Mouse (Mus musculus): Measurements from ENCODE around the gene Dpf3.

The Dpf3 gene

DNA sequence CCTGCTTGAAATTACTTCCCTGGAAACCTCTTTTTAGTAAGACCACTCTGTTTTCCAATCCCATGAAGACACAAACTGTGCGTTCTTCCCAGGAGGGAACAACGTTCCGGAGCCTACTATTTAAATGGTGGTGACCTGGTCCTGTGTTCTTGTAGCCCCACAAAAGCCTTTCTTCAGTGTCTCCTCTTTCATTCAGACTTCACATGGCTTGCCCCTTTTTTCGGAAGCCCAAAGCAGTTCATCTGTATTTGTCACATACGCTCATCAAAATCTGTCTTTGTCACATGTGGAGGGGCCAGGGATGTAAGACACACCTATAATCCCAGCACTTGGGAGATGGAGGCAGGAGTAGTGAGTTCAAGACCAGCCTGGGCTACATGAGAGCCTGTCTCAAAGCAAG, 73.8 kb downstream of the Dpf3 start:
- DNase-seq (ENCODE audit: low read depth, low spot score), result no peak

DNA sequence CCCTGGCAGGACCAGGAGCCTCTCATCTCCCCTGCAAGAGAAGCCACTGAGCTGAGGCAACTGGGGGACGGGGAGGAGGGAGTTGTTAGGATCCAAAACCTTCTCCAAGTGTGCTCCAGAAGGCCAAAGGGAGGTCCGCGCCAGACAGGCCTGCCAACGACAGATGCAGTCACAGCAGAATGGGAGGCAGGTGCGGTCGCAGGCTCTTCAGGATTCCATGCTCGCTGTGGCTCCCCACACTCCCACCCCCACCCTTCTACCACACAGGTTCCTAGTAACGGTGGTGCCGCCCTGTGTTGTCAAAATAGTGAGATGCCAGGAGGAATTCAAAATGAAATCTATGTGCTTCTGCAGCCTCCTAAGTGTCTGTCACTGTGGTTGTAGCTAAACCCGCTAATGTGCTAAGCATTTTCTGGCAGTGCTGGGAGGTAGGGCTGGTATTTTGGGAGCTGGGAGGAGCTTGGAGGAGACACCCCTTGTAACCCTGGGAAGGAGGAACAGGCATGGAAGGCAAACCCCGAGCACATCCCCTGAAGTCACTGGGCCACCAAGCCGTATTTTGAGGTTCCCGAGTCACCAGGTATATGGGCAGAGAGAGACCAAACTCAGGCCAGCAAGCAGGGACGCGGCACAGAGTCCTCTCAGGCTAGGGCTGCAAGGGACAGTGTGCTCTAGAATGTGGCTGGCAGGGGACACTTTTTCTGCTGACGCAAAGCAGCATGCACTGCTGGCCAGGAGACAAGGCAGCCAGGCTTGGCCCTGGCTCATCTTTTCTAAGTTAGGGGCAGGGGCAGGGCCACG, 75.6 kb downstream of the Dpf3 start:
- no peak for DNase-seq (ENCODE audit: low read depth, low spot score)

DNA sequence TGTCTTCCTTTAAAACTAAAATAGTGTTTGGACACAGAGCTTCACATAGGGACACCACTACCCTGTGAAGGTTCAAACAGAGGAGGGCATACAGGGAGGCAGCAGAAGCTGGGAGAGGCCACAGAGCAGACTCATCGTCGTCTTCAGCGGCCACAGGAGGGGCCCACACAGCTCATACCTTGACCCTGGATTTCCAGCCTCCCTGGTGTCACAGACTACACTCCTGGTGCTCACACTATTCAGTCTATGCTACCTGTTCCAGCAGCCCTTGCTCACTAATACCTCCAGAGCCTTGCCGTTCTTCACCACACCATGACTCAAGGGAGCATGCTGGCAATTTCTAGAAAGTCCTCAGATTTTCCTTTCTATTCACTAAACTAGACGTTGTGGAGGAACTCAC, 76.5 kb downstream of the Dpf3 start:
- no peak for DNase-seq (ENCODE audit: low read depth, low spot score)

DNA sequence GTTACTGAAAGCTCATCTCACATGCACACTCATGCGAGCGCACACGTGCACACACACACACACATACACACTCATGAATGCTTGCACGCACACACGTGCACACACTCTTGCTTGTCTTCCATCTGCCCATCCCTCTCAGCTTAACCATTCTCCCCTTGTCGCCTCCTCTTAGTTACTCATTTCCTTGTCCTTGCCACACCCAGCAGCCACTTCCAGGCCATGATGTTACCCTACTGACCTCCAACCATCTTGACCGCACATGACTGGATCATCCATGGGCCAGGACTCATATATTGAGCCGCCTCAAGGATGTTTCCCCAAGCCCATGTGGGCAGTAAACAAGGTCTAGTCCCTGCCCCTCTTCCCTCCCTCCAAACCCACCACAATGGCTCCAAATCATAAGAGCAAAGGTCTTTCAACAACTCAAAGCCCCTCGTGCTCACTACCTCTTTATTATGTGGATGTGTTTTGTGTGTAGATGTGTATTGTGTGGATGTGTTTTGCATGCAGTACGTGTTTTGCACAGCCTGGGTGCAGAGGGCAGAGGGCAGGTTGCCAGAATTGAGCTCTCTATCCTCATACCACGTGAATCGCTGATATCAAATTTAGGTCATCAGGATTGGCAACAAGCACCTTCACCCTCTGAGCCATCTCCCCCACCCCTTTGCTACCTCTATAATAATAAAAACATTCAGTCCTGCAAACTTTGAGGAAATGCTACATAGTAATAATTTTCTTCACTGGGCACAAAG, 82.0 kb downstream of the Dpf3 start:
- no peak for DNase-seq (ENCODE audit: low read depth, low spot score)

DNA sequence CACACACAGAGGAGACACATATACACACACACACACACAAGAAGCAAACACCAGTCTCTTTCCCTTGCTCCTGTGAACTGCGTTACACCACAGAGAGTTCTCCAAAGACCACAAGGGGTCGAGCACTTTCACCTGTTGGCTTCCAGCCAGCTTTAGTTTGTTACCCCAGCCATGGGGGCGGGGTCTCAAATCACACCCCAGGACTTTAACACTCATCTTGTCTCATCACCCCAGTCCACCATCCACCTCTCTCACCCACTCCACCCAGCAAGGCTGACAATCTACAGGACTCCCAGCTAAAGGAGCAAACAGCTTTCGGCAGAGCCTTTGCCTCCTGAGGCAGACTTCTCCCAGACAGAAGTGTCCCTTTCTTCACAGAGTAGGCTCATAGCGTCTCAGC, 85.2 kb downstream of the Dpf3 start:
- no peak for DNase-seq (ENCODE audit: low read depth, low spot score)

DNA sequence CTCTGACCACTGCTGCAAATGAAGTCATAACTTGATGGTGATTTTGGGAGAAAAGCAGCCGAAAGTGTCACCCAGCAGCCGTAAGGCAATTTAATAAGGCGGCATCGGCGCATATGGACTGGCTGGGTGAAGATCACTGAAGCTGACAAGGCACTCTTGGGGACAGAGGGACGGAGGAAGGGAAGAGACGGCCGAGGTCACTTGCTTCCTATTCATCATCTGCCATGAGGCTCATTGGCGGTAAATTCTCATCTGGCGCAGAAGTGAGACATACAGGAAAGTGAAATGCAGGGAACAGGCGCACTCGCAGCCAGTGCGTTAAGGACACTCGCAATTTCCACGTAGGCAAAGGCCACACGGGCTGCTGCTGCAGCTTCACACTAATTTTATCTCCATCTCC, 95.5 kb downstream of the Dpf3 start:
- no peak for DNase-seq (ENCODE audit: low read depth, low spot score)

DNA sequence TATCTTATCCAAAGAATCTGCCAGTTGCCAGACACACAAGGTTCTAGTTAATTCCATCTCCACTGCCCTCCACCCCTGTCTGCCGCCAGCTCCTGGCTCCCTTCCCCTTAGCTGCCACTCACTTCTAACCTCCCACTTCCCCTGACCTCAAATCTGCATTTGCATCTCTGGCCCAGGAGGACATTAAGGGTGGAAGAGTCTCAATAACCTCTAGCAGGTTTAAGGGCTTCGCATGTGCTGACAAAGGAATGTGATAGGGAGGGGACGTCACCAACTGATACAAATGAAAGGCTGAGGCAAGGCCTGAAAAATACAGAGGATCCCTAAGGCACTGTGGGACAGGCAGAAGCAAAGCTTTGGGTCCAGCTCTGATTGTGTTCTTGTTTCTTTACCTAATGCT, 100.0 kb downstream of the Dpf3 start:
- no peak for DNase-seq (ENCODE audit: low read depth, low spot score)

DNA sequence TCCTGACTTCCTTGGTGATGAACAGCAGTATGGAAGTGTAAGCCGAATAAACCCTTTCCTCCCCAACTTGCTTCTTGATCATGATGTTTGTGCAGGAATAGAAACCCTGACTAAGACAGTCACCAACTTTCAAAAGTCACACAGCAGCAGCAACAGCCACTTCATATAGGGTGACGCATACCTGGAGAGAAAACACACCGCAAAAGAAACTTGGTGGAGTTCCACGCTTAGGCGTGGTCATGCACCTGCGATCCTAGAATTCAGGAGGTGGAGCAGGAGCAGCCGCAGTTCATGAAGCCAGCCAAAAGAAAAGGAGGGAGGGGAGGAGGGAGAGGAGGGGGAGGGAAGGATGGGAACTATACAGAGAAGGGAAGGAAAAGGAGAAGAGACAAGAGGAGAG, 106.4 kb downstream of the Dpf3 start:
- no peak for DNase-seq (ENCODE audit: low read depth, low spot score)

DNA sequence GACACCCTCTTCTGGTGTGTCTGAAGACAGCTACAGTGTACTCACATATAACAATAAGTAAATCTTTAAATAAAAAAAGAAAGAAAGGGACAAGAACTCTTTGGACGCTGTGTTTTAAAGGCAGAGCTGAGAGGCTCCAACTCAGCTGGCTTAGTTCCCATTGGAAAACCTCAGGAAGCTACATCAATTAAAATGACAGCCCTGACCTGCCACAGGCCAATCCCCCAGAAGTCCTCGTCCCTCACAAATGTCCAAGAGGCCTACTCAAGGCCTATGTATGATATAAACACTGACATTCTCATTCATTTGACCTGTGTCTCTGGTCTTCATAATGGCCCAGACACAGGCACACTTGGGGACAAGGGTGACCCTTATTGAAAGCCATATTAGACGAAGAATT, 107.5 kb downstream of the Dpf3 start:
- DNase-seq (ENCODE audit: low read depth, low spot score), result no peak

DNA sequence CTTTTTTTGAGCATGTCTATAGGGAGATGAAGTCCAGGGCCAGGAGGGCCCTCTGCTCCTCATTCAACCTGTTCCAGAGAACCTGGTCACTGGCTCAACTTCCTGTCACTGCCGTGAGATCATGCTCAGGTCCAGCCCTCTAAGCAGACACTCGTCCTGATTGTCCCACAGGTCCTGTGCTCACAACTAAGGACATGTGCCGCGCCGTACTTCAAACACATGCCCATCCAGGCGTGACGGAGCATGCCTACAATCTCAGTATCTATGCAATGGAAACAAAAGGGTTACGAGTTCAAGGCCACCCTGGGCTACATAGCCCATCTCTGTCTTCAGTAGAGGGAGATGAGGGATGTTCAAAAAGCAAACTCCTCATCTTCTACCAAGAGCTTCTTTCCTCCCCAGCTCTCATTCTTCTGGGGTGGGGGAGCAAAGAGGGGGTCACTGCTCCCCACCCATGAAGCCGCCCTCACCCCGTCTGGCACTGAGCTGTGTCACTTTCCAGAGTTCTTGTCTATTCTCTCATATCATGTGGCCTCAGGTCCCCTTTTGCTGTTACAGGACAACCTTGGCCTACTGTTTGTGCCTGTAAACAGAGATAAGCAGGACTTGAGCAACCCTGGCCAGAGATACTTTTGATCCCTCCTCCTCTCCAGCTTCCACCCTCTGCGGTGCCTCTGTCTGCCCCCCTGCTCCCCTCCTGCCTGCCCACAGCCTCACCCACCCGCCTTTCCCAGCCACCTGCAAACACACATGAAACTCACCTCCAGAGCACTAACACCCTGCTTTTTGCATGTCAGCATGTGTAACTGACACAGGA, 112.3 kb downstream of the Dpf3 start:
- DNase-seq (ENCODE audit: low read depth, low spot score), result no peak

DNA sequence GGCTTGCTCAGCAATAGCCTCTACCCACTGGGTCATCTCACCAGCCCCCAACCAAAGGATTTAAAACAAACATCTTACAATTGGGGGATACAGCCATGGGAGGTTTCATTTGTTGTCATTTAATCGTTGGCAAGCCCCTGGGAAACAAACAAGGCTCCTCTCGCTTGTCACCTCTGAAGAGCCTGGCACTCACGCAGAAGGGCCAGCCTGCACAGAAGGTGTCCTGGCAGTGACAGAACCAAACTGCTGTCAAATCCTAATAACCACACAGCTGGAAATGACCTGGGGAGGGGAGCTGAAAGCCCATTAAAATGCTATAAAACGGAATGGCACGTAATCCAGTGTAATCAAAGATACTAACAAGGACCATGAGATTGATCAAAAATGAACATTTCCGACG, 114.4 kb downstream of the Dpf3 start:
- DNase-seq (ENCODE audit: low read depth, low spot score), result no peak

DNA sequence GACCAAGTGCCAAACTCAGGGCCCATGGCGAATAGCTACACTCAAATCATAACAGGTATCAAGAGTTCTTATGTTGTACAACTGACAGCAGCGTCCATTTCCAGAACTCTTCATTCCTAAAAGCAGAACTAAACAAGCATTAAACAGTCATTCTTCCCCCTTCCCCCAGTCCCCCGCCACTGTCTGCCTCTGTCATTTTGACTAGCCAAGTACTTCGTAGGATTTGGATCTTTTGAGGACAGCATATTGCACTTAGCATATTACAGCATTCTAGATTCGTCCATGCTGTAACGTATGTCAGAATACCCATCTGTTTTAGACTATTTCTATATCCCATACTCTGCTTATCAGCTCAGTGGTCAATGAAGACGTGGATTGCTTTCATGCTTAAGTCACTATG, 115.2 kb downstream of the Dpf3 start:
- DNase-seq (ENCODE audit: low read depth, low spot score), result no peak

DNA sequence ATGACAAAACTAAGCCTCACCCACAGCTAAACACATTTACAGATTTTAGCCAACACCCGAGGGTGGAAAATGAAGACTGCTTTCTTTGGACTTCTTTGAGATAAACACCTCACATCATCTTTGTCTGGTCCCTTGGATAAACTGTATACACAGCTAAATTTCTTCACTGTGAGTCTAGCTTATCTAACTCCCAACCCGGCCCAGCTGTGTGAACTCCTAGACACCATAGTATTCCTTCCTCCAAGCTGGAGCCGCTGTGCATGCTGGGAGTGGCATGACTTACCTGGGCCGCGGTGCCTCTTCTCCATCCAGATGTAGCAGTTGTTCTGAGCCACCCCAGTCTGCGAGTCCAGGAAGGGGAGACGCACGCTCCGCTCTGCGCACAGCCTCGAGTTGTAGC, 117.3 kb downstream of the Dpf3 start:
- no peak for DNase-seq (ENCODE audit: low read depth, low spot score)

DNA sequence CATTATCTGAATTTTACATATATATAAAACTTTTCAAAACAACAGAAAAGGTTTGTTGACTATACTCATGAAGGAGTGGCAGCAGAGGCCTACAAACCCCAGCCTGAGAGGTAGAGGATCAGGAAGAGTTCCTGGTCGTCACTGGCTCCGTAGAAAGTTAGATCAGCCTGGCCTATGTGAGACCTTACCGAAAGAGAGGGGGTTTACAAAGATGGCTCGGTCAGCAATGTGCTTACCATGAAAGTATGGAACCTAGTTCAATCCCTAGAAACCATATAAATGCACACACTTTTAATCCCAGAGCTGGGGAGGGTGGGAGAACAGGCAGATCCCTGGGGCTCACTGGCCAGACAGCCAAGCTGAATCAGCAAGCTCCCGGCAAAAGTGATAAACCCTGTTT, 118.1 kb downstream of the Dpf3 start:
- no peak for DNase-seq (ENCODE audit: low read depth, low spot score)

DNA sequence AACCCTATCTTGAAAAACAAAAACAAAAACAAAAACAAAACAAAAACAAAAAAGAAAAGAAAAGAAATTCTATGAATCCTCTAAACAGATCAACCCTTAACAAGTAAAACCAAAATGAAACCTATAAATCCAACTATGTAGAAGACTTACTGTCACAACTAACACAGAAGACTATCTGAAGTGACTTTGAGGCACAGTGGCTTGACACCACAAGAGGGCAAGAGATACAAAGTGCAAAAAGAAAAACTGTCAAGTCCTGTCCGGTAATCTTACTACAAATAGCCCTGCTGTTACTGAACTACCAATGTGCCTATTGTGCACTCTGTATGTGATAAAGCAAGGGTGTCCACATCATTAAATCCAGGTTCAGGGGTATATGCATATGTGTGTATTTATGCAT, 120.0 kb downstream of the Dpf3 start:
- DNase-seq (ENCODE audit: low read depth, low spot score), result no peak

DNA sequence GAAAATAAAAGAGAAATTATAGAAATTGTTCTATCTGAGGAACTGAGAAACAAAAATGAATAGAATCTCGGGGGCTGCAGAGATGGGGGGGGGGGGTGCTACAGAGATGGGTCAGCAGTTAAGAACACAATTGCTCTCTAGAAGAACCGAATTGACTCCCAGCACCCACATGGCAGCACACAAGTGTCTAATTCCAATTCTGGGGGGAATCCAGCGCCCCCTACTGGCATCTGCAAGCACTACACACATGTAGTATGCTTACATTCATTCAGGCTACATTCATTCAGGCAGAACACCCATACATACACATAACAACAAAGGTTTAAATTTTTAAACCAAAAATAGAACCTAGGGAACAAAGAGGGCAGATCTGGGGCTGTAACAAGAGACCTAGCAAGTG, 122.7 kb downstream of the Dpf3 start:
- no peak for DNase-seq (ENCODE audit: low read depth, low spot score)

DNA sequence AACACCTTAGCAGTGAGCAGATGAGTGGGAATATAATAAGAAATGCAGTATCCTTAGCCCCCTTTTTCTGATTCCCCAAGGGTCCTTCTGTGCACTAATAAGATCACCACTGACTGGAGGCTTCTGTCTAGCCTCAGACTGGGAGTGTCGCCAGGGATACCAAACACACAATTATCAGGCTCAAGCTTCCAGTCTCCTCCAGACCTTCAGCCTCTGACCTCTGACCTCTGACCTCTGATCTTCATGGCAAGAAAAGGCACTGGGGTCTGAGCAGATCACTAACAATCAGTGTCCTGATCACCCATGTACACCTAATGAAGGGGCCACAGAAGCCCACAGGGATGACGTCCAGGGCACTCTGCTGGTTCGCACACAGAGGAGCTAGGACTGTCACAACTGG, 125.7 kb downstream of the Dpf3 start:
- no peak for DNase-seq (ENCODE audit: low read depth, low spot score)

DNA sequence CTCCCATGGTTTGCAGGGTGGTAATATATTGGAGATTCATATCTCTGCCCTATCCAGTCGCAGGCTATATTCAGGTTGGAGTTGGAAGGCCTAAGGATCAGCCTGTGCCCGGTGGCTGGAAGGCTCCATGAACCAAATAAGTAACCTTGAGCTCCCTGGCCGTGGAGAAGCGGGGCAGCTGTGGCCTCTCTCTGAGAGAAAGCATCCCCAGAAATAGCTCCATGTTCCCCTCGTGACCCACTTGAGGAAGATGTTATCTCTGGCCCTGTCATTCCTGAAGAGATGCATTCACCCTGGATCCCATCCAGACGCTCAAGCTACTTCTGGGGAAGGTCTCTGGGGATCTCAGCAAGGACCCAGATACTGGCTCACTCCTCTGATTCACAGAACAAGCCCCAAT, 134.9 kb downstream of the Dpf3 start:
- no peak for DNase-seq (ENCODE audit: low read depth, low spot score)

DNA sequence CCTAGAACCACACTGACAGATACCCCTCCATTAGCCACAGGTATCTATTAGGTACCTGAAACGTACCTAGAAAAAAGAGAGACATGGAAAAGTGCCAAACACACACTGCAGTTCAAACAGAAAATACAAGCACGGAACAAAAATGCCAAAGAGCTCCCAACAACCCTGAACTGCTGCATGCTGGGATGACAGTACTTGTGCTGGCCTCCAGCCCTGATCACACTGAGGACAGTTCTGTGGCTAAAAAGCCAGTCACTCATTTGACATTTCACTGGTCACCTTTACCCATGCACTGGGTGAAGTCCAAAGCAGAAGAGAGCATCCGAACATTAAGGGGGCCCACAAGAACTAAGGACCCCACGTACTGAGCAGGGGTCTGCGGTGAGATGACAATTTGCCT, 137.8 kb downstream of the Dpf3 start:
- DNase-seq (ENCODE audit: low read depth, low spot score), result no peak

DNA sequence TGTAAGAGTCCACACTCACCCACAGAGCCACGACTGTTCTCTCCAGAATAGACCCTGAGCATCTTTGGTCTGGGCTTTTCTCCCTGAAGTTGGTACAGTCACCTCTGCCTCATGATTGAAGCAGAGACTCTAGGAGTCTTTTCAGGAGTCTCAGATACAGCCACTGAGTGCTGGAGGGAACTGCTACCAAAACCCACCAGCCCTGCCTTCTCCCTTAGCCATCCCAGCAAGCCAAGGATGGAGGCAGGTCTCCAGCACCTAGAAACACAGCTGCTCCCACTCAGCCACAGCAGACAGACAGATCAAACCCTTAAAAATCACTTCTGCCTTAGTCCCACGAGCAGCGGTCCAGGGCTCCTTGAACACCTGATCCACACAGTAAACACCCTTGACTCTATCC, 139.3 kb downstream of the Dpf3 start:
- no peak for DNase-seq (ENCODE audit: low read depth, low spot score)

DNA sequence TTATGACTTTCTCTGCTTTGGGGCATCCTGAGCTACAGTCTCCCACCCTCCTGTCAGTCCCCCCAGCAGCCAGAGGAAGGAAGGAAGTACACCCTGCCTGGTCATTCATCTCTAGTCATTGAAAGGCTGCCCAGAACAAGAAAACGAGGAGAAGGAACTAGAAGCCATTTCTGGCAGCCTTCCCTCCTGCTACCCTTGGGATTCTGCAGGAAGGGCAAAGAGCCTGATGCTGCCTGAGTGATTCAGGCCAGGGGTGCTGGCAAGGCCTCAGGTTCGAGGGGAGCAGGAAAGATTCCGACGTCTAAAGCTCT, 144.7 kb downstream of the Dpf3 start:
- no peak for DNase-seq (ENCODE audit: low read depth, low spot score)

DNA sequence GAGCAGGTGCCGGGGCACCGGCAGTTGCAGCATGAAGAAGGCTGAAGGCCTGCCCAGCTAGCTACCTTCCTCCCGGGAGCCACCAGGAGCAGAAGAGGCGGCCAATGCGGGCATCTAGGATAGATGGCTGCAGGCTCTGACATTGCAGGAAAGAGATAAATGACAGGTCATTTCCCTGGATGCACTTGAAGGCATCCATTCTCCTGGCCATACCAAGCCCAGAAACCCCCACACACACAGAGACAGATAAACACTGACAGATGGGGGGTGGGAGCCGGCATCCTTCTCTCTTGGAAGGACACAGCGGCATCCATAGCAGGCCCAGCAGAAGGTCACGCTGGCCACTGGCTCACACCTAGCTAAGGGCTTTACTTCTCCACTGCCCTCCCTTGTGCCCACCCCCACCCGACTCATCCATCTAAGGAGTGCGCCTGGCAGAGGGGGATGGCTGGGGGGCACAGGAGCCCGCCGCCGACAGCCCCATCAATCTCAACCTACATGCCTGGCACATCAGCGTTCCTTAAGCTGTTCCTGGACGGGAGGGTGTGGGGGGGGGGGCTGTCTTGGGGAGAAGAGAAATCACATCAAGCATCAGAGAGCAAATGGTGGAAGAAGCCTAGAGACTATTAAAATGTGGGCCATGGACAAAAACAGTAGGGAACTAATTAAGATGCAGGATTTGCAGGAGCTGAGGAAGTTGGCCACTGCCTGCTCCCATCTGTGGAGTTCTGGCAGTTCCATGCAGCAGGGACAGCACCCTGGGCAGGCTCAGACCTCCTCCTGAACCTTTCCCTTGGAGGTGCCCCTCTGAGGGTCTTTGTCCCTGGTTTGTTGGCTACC, 145.3 kb downstream of the Dpf3 start:
- no peak for DNase-seq (ENCODE audit: low read depth, low spot score)

All from retina, adult 2 months (tissue).